Mouse (Mus musculus) liver, postnatal 0 days (tissue): ENCODE measurements around the gene Ddx55.

Source experiments
- CTCF ChIP-seq: sonication (generic); IDR thresholded peaks from 2 replicates; pipeline ENCODE4 v1.5.1; 2016; ENCODE audit warnings: antibody characterized with exemption, low read depth
- EP300 ChIP-seq: IDR thresholded peaks from 2 replicates; pipeline ENCODE4 v1.6.1; 2016; ENCODE audit warnings: antibody characterized with exemption, low read depth, mild to moderate bottlenecking

- TF ChIP-seq CTCF: no peak
- TF ChIP-seq EP300: no peak
These were observed 42.9 kb upstream of the Ddx55 start for GRCm38 (mm10) chr5:124509742-124510237.
